Mouse (Mus musculus): ENCODE results near the gene Gse1.

DNA sequence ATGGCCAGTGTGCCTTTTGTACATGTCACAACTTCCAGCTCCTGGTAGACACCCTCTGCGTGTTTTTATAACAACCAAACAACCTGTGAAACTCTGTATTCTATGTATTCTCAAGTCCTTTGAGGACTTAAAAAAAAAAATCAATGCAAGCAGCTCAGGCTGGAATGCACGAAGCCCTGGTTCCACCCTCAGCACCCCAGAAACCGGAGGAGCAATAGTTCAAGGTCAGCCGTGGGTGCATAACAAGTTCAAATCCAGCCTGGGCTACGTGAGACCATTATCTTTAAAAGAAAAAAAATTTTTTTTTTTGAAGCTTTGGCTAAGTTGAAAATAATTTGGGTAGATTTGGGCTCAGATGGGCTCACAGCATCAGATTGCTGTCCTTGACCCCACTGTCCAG is 35.6 kb downstream of the Gse1 start:
- TF ChIP-seq POLR2A (IDR thresholded peaks at IDR 0.05; ENCODE audit: low read depth, low read length) (no peak), CTCF (conservative IDR thresholded peaks at IDR 0.05; ENCODE audit: insufficient read depth, insufficient read length, low read depth, low read length) (no peak)

Data from kidney, adult 2 months (tissue).